Mouse (Mus musculus): Measurements from ENCODE around the gene Rfc3.
"Not testable (repeated sequence)": the region's sequence is repeated elsewhere in the genome, so short reads cannot be mapped to it uniquely, and the experiment has no call there.

Rfc3 gene

GRCm38 (mm10) chr5:151650700-151651410 is at the start of gene Rfc3:
Rfc3 (minus strand) TSS chr5:151651242.
- DNase-seq (ENCODE audit: low spot score), result peak; percentile 96

GRCm38 (mm10) chr5:151693636-151694035 is 42.6 kb upstream of the Rfc3 start:
- not testable (repeated sequence) for DNase-seq (ENCODE audit: low spot score)

GRCm38 (mm10) chr5:151686606-151687525 is 35.8 kb upstream of the Rfc3 start:
- DNase-seq (ENCODE audit: low spot score), result peak; percentile 68

- no peak for DNase-seq (ENCODE audit: low spot score)
Observed at GRCm38 (mm10) chr5:151662207-151662606, 11.2 kb upstream of the Rfc3 start.

GRCm38 (mm10) chr5:151651411-151651784 is 356 bp upstream of the Rfc3 start:
- no peak for DNase-seq (ENCODE audit: low spot score)

GRCm38 (mm10) chr5:151644845-151645244 is 6.2 kb downstream of the Rfc3 start:
- DNase-seq (ENCODE audit: low spot score), result no peak

GRCm38 (mm10) chr5:151642867-151643266 is 8.2 kb downstream of the Rfc3 start:
- no peak for DNase-seq (ENCODE audit: low spot score)

- DNase-seq (ENCODE audit: low spot score), result no peak
Observed at GRCm38 (mm10) chr5:151642102-151642501, 8.9 kb downstream of the Rfc3 start.

GRCm38 (mm10) chr5:151605921-151606320 is 45.1 kb downstream of the Rfc3 start, which contains the start of gene Vmn2r18:
Vmn2r18 (minus strand) TSS chr5:151606021.
- no peak for DNase-seq (ENCODE audit: low spot score)

- DNase-seq (ENCODE audit: low spot score), result no peak
Observed at GRCm38 (mm10) chr5:151601696-151602095, 49.3 kb downstream of the Rfc3 start.

All from ovary, postnatal 14 days (tissue).